Mouse (Mus musculus) testis, adult 2 months (tissue): Measurements from ENCODE around the gene Setdb1. TPM values are rescaled to one million over a fixed set of nuclear protein-coding genes. Genes with fewer than 3 reads are reported as not detected.

Experiments
- H3K27ac ChIP-seq: fragments of 200-500 bp; 2 replicates; pipeline ENCODE4 v1.5.1; 2012; ENCODE audit warnings: low read depth, low read length; ENCODE audit not compliant: control insufficient read depth, insufficient read depth
- H3K27me3 ChIP-seq: fragments of 200-500 bp; 2 replicates; pipeline ENCODE4 v1.6.1; 2012; ENCODE audit warnings: mild to moderate bottlenecking, low read length, moderate library complexity; ENCODE audit not compliant: control insufficient read depth, insufficient read depth
- H3K36me3 ChIP-seq: fragments of 200-500 bp; 2 replicates; pipeline ENCODE4 v1.6.1; 2012; ENCODE audit warnings: mild to moderate bottlenecking, low read length; ENCODE audit not compliant: control insufficient read depth, insufficient read depth
- H3K4me1 ChIP-seq: fragments of 200-500 bp; 2 replicates; pipeline ENCODE4 v1.6.1; 2012; ENCODE audit warnings: low read length; ENCODE audit not compliant: control insufficient read depth, insufficient read depth
- H3K4me3 ChIP-seq: fragments of 200-500 bp; 2 replicates; pipeline ENCODE4 v1.5.1; 2012; ENCODE audit warnings: low read depth, mild to moderate bottlenecking, low read length, moderate library complexity, mixed read lengths; ENCODE audit not compliant: control insufficient read depth
- CTCF ChIP-seq: fragments of 200-500 bp; IDR thresholded peaks from 2 replicates; pipeline ENCODE4 v1.5.1; 2012; ENCODE audit warnings: low read depth, mild to moderate bottlenecking, inconsistent platforms, low read length, moderate library complexity; ENCODE audit not compliant: control insufficient read depth, insufficient read depth, insufficient replicate concordance
- POLR2A ChIP-seq: fragments of 200-500 bp; IDR thresholded peaks from 2 replicates; pipeline ENCODE4 v1.6.1; 2012; ENCODE audit warnings: low read depth, mild to moderate bottlenecking, inconsistent platforms, low read length, moderate library complexity; ENCODE audit not compliant: control insufficient read depth
- polyA plus RNA-seq: library from polyadenylated mRNA; depleted of rRNA; stranded (reverse); fragments of >200 nt; gene quantifications from 2 replicates; pipeline ENCODE4 v1.2.3, GENCODE M21; 2012; rRNA removed

The Setdb1 gene
- polyA plus RNA-seq, 1 experiment = 24.3 TPM

DNA sequence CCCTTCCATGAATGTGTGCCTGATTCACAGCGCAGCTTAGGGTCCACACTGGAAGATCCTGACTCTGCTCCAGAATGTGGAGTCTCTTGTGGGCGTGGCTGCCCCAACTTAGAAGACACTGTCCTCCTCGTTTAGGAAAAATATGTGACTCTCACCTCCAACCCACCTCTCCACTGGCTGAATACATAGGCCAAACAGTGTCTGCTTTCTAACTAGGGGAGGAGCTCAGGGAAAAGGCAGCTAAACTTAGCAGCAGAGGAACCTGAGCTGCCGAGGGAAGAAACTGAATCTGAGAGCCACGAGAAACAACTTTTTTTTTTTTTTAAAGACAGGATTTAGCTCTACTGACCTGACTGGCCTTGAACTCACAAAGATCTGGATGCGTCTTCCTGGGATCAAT is 81.8 kb downstream of the Setdb1 start:
- Histone ChIP-seq H3K4me3 (no peak overlapping the region), H3K27ac (no peak overlapping the region), H3K36me3 (no peaks in the 10 kb centered on the region), H3K27me3 (no peaks in the 10 kb centered on the region), H3K4me1 (no peaks in the 10 kb centered on the region; the same call in 1 of the 2 replicates)
- TF ChIP-seq POLR2A = no peak
- TF ChIP-seq CTCF = no peak

DNA sequence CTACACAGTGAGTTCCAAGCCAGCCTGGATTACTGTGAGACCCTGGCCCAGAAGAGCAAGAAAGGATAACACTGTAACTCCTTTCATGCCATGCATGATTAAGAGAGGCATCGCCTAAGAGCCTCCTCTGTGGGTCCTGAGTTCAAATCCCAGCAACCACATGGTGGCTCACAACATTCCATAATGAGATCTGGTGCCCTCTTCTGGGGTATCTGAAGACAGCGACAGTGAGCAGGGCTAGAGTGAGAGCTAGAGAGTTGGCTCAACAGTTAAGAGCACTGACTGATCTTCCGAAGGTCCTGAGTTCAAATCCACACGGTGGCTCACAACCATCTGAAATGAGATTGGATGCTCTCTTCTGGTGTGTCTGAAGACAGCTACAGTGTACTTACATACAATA is 82.5 kb downstream of the Setdb1 start:
- Histone ChIP-seq H3K36me3 (no peaks in the 10 kb centered on the region), H3K27ac (no peak overlapping the region), H3K4me1 (no peaks in the 10 kb centered on the region; the same call in 1 of the 2 replicates), H3K4me3 (no peak overlapping the region), H3K27me3 (no peaks in the 10 kb centered on the region)
- no peak for TF ChIP-seq CTCF
- TF ChIP-seq POLR2A = no peak

Other genes starting within 250 kb of the Setdb1 start
- gene Vps72, start 246.2 kb downstream of the Setdb1 start, polyA plus RNA-seq = 31.8 and 32.6 TPM in 2 replicates
- gene Tmod4, start 232.7 kb downstream of the Setdb1 start, polyA plus RNA-seq = 8.6 and 10.4 TPM in 2 replicates
- 41.4 and 43.3 TPM in 2 replicates for gene Scnm1, start 223.2 kb downstream of the Setdb1 start, polyA plus RNA-seq
- gene Lysmd1, start 223.1 kb downstream of the Setdb1 start, polyA plus RNA-seq = 7.5 and 7.9 TPM in 2 replicates
- 0.81 and 0.82 TPM in 2 replicates for gene Tnfaip8l2, start 214.8 kb downstream of the Setdb1 start, polyA plus RNA-seq
- gene Sema6c, start 196.7 kb downstream of the Setdb1 start, polyA plus RNA-seq = 31.3 and 38.5 TPM in 2 replicates
- 5.2 and 5.6 TPM in 2 replicates for gene Gabpb2, start 139.3 kb downstream of the Setdb1 start, polyA plus RNA-seq
- gene Cdc42se1, start 128.5 kb downstream of the Setdb1 start, polyA plus RNA-seq = 95.8 and 99.6 TPM in 2 replicates
- 744 and 839 TPM in 2 replicates for gene Mllt11, start 125.0 kb downstream of the Setdb1 start, polyA plus RNA-seq
- gene Gm128, start 115.6 kb downstream of the Setdb1 start, polyA plus RNA-seq = 603 and 652 TPM in 2 replicates
- 1.9 and 2.0 TPM in 2 replicates for gene Bnipl, start 106.0 kb downstream of the Setdb1 start, polyA plus RNA-seq
- gene Mindy1, start 75.9 kb downstream of the Setdb1 start, polyA plus RNA-seq = 60.3 and 61.1 TPM in 2 replicates
- 18.3 and 19.1 TPM in 2 replicates for gene Prune1, start 75.1 kb downstream of the Setdb1 start, polyA plus RNA-seq
- 7.6 and 7.8 TPM in 2 replicates for gene Anxa9, start 50.0 kb downstream of the Setdb1 start, polyA plus RNA-seq
- 27.5 and 27.6 TPM in 2 replicates for gene Cers2, start 42.4 kb downstream of the Setdb1 start, polyA plus RNA-seq
- gene 4930558C23Rik, start 45.6 kb upstream of the Setdb1 start, polyA plus RNA-seq = 198 and 300 TPM in 2 replicates
- 13.6 TPM in 2 replicates for gene Arnt, start 77.2 kb upstream of the Setdb1 start, polyA plus RNA-seq
- gene Ctsk, start 142.1 kb upstream of the Setdb1 start, polyA plus RNA-seq = 1.2 and 1.9 TPM in 2 replicates
- gene Ctss, start 169.6 kb upstream of the Setdb1 start, polyA plus RNA-seq = 1.6 and 1.7 TPM in 2 replicates
- 19.5 and 29.7 TPM in 2 replicates for gene Hormad1, start 202.5 kb upstream of the Setdb1 start, polyA plus RNA-seq
- gene Golph3l, start 231.7 kb upstream of the Setdb1 start, polyA plus RNA-seq = 6.7 and 7.8 TPM in 2 replicates